Mouse (Mus musculus) forebrain, embryonic 15.5 days (tissue): ENCODE results near the gene Fbxl14. TPM values are rescaled to one million over a fixed set of nuclear protein-coding genes. Genes with fewer than 3 reads are reported as not detected.
A peak's percentile ranks its signal among the peaks of the same experiment; 100 is the strongest.

ENCODE experiments used
- ATAC-seq: fragments of 200-750 bp; cut with Nextera tagmentation; replicated peaks from 2 replicates; pipeline ENCODE4 v1.8.0; 2017; ENCODE audit warnings: mild to moderate bottlenecking, moderate TSS enrichment, moderate library complexity
- H3K27ac ChIP-seq: fragments of 300-500 bp; sonication (generic); replicated peaks from 2 replicates; pipeline ENCODE4 v1.5.1; 2015; ENCODE audit warnings: mild to moderate bottlenecking, inconsistent platforms
- H3K27me3 ChIP-seq: fragments of 300-500 bp; sonication (generic); 2 replicates; pipeline ENCODE4 v1.6.1; 2015; ENCODE audit warnings: inconsistent platforms
- H3K36me3 ChIP-seq: fragments of 300-500 bp; sonication (generic); 2 replicates; pipeline ENCODE4 v1.6.1; 2015; ENCODE audit warnings: mild to moderate bottlenecking, inconsistent platforms
- H3K4me1 ChIP-seq: fragments of 300-500 bp; sonication (generic); 2 replicates; pipeline ENCODE4 v1.6.1; 2015; ENCODE audit warnings: inconsistent platforms
- H3K4me2 ChIP-seq: fragments of 300-500 bp; sonication (generic); replicated peaks from 2 replicates; pipeline ENCODE4 v1.6.1; 2015; ENCODE audit warnings: mild to moderate bottlenecking, inconsistent platforms
- H3K4me3 ChIP-seq: fragments of 300-500 bp; sonication (generic); 2 replicates; pipeline ENCODE4 v1.5.1; 2015; ENCODE audit warnings: mild to moderate bottlenecking, inconsistent platforms
- H3K9ac ChIP-seq: fragments of 300-500 bp; sonication (generic); replicated peaks from 2 replicates; pipeline ENCODE4 v1.6.1; 2015; ENCODE audit warnings: mild to moderate bottlenecking, inconsistent platforms
- H3K9me3 ChIP-seq: fragments of 300-500 bp; sonication (generic); 2 replicates; pipeline ENCODE4 v1.6.1; 2016; ENCODE audit warnings: inconsistent platforms
- whole genome bisulfite sequencing: fragments of 180-500 bp; shearing (Covaris S2); methylation state at CpG from one replicate; pipeline ENCODE4 v1.1.7; 2015; ENCODE audit warnings: mixed read lengths; 5-methylcytosine and 5-hydroxymethylcytosine counted together
- polyA plus RNA-seq: library from polyadenylated mRNA; unstranded; fragments of >200 nt; fragmentation: Nextera tagmentation; extraction: Ambion mirVana; gene quantifications from 2 replicates; pipeline ENCODE4 v1.2.1, GENCODE M21; 2015

Fbxl14 gene
- polyA plus RNA-seq, 1 experiment from 2014 or later = 3.7 TPM

DNA sequence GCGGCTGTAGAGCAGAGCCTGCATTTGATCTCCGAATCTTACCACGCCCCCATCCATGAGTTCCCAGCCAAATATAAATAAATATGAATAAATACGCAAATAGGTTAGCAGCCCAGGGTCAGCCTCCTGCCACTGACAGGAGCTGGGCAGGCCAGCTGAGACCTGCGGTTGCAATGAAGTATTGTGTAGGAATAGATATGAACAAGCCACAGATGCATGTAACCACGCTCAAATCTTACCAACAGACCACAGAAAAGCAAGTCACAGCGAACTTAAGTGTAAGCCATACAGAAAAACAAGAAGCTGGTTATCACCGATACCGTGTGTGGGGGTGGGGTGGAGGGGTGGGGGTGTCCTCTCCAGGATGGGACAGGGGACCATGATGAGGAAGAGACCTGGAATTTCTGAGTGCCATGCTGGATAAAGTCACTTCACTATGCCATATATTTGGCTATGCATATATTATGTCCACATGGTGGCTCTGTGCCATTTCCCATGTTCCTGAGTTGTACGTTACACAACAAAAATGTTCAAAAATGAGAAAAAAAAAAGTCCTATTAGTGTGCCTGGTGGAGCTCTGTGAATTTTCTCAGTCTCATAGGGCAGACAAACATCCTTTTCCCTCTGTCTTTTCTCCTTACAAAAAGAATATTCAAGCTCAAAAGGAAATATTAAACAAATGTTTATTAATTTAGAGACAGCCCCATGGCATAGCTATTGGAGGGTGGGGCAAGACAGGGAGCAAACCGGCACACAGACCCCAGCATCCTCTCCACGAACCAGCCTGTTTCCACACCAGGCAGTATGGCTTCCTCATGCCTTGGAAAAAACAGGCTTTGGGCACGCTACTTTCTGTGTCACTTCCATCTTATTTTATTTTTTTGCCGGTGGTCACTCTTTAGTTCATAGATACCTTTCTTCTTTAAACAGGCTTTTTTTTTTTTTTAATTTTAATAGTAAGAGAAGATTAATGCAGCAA, 28.2 kb upstream of the Fbxl14 start:
- Histone ChIP-seq H3K36me3 (no peaks in the 10 kb centered on the region), H3K4me2 (peak overlapping the region; percentile 48), H3K27ac (peak overlapping the region; percentile 96), H3K9me3 (no peaks in the 10 kb centered on the region), H3K4me1 (peaks cover 35% of the 10 kb centered on the region), H3K4me3 (peak overlapping the region; percentile 37), H3K27me3 (no peaks in the 10 kb centered on the region), H3K9ac (peak overlapping the region; percentile 44)
- no peak for ATAC-seq
- 41% methylated on average over 14 of the region's 14 CpGs for WGBS

DNA sequence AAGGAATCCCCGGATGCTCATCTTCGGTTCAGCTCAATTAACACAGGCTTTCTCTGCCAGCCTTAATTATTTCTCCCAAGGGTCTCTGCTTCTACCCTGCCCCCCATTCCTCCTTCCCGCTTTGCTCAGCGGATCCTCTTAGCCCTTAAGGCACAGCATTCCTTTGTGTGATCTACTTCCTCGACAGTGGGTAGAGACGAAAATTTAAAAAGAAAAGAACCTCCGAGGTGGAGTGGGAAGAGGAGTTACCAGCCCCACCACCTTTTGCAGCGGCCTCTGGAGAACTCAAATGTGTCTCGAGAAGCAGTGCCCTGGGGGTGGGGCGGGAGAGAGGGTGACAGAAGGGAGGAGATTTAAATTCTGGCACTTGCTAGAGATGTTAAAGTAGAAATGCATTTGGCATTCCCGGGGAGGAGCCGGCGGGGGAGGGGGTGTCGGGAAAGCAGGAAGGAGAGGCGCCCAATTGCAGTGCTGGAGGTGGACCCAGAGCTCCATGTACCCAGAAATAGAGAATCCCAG, 27.4 kb upstream of the Fbxl14 start:
- Histone ChIP-seq H3K36me3 (no peaks in the 10 kb centered on the region), H3K9me3 (no peaks in the 10 kb centered on the region), H3K9ac (peak overlapping the region; percentile 44), H3K27ac (peak overlapping the region; percentile 96), H3K4me1 (peaks cover 35% of the 10 kb centered on the region), H3K4me2 (peak overlapping the region; percentile 48), H3K27me3 (no peaks in the 10 kb centered on the region), H3K4me3 (peak overlapping the region; percentile 37)
- under 1% methylated on average over 15 of the region's 15 CpGs for WGBS
- peak; percentile 85 for ATAC-seq

- no peak overlapping the region for H3K9ac ChIP-seq
- ATAC-seq = no peak
- H3K27me3 ChIP-seq = no peaks in the 10 kb centered on the region
- no peaks in the 10 kb centered on the region for H3K9me3 ChIP-seq
- no peak overlapping the region for H3K4me3 ChIP-seq
- no peaks in the 10 kb centered on the region for H3K36me3 ChIP-seq
- no peak overlapping the region for H3K4me2 ChIP-seq
- H3K27ac ChIP-seq = no peak overlapping the region
- 68% methylated on average over 8 of the region's 8 CpGs for WGBS
- H3K4me1 ChIP-seq = no peaks in the 10 kb centered on the region
Measured at GRCm38 (mm10) chr6:119458166-119458565, 21.3 kb upstream of the Fbxl14 start.

DNA sequence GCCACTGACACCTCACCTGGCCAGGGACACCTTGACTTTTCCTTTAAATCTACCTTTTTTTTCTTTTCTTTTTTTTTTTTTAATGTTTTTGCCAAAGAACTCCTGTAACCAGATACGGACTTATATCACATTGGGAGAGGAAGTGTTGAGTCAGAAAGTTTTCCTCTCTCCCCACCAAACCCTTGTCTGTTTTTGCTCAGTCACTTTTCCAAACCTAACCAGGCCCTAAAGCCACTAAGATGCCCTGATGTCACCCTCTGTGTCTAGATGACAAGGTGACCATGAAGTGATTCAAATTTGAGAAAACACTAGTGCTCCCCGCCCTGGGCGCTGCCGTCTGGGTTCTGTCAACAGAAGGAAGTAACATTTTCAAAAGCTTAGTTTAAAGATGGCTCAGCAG, 20.4 kb upstream of the Fbxl14 start:
- no peaks in the 10 kb centered on the region for H3K4me1 ChIP-seq
- ATAC-seq = no peak
- no peaks in the 10 kb centered on the region for H3K9me3 ChIP-seq
- no peak overlapping the region for H3K4me2 ChIP-seq
- 88% methylated on average over 4 of the region's 4 CpGs for WGBS
- no peaks in the 10 kb centered on the region for H3K27me3 ChIP-seq
- H3K27ac ChIP-seq = no peak overlapping the region
- no peak overlapping the region for H3K9ac ChIP-seq
- H3K4me3 ChIP-seq = no peak overlapping the region
- H3K36me3 ChIP-seq = no peaks in the 10 kb centered on the region

- no peaks in the 10 kb centered on the region for H3K4me1 ChIP-seq
- no peak overlapping the region for H3K4me2 ChIP-seq
- no peak overlapping the region for H3K9ac ChIP-seq
- no peak overlapping the region for H3K4me3 ChIP-seq
- no peaks in the 10 kb centered on the region for H3K36me3 ChIP-seq
- no peak for ATAC-seq
- H3K27ac ChIP-seq = no peak overlapping the region
- WGBS = 94% methylated on average over 5 of the region's 5 CpGs
- no peaks in the 10 kb centered on the region for H3K27me3 ChIP-seq
- H3K9me3 ChIP-seq = no peaks in the 10 kb centered on the region
Measured at GRCm38 (mm10) chr6:119460391-119460790, 19.1 kb upstream of the Fbxl14 start.

DNA sequence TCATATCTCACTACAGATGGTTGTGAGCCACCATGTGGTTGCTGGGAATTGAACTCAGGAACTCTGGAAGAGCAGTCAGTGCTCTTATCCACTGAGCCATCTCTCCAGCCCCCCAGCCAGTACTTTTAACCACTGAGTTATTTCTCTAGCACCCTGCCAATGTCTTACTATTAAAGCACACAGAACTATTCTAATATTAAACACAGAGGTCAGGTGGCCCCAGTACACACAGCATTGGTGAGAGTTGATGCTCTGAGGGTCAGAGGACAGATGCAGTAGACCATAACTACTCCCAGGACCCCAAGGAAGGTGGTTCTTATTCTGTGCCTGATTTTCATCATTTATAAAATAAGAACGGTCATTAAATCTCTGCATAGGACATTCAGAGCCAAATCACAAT, 13.3 kb upstream of the Fbxl14 start:
- ATAC-seq = no peak
- no peak overlapping the region for H3K9ac ChIP-seq
- no peak overlapping the region for H3K27ac ChIP-seq
- no peak overlapping the region for H3K4me3 ChIP-seq
- no peaks in the 10 kb centered on the region for H3K9me3 ChIP-seq
- no peaks in the 10 kb centered on the region for H3K27me3 ChIP-seq
- no peaks in the 10 kb centered on the region for H3K36me3 ChIP-seq
- no peak overlapping the region for H3K4me2 ChIP-seq
- no peaks in the 10 kb centered on the region for H3K4me1 ChIP-seq
- 98% methylated on average over 1 of the region's 1 CpGs for WGBS

GRCm38 (mm10) chr6:119466921-119467784, 12.3 kb upstream of the Fbxl14 start:
- H3K9me3 ChIP-seq = no peaks in the 10 kb centered on the region
- no peak for ATAC-seq
- WGBS = 77% methylated on average over 10 of the region's 10 CpGs

DNA sequence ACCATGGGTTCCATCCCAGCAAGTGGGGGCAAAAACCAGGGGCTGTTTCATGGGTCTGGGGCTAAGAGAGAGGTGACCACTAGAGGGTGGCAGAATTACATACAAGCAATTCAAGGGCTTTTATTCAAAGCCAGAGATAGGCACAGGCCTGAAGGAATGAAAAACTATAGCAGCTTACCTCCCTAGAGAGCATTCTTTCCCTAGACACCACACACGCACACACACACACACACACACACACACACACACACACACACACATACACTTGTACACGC, 11.7 kb upstream of the Fbxl14 start:
- Histone ChIP-seq H3K4me2 (no peak overlapping the region), H3K27me3 (no peaks in the 10 kb centered on the region), H3K4me1 (no peaks in the 10 kb centered on the region), H3K27ac (no peak overlapping the region), H3K4me3 (no peak overlapping the region), H3K9me3 (no peaks in the 10 kb centered on the region), H3K36me3 (no peaks in the 10 kb centered on the region), H3K9ac (no peak overlapping the region)
- 86% methylated on average over 2 of the region's 2 CpGs for WGBS
- ATAC-seq = no peak

More at GRCm38 (mm10) chr6:119466921-119467784, 12.3 kb upstream of the Fbxl14 start:
- Histone ChIP-seq H3K4me1 (no peaks in the 10 kb centered on the region), H3K9ac (no peak overlapping the region), H3K36me3 (no peaks in the 10 kb centered on the region), H3K27me3 (no peaks in the 10 kb centered on the region), H3K4me3 (no peak overlapping the region), H3K4me2 (no peak overlapping the region), H3K27ac (no peak overlapping the region)

DNA sequence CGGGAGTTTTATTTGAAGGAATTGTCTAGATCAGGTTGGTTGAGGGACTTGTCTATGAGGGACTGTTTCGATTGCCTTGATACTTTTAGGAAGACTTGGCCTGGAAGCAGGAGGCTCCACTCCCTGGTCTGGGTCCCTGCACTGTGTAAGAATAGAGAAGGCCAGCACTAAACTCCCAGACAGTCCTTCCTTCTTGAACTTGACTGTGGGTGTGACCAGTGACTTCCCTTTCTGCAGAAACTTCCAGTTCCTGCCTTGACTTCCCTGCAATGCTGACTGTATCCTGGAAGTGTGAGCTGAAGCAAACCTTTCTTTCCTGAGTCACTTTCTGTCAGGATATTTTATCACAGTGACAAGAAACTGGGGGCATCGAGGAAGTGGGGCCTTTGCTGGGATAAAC, 8.7 kb upstream of the Fbxl14 start:
- no peak for ATAC-seq
- no peak overlapping the region for H3K27ac ChIP-seq
- no peak overlapping the region for H3K4me3 ChIP-seq
- H3K9ac ChIP-seq = no peak overlapping the region
- no peaks in the 10 kb centered on the region for H3K36me3 ChIP-seq
- no peaks in the 10 kb centered on the region for H3K27me3 ChIP-seq
- no peak overlapping the region for H3K4me2 ChIP-seq
- H3K4me1 ChIP-seq = no peaks in the 10 kb centered on the region
- WGBS = 89% methylated on average over 3 of the region's 3 CpGs
- H3K9me3 ChIP-seq = no peaks in the 10 kb centered on the region

GRCm38 (mm10) chr6:119472135-119472534, 7.3 kb upstream of the Fbxl14 start:
- Histone ChIP-seq H3K4me1 (no peaks in the 10 kb centered on the region), H3K9me3 (no peaks in the 10 kb centered on the region), H3K36me3 (no peaks in the 10 kb centered on the region), H3K4me2 (no peak overlapping the region), H3K27me3 (no peaks in the 10 kb centered on the region), H3K27ac (no peak overlapping the region), H3K4me3 (no peak overlapping the region), H3K9ac (no peak overlapping the region)
- WGBS = 26% methylated on average over 5 of the region's 5 CpGs
- ATAC-seq = no peak

GRCm38 (mm10) chr6:119472705-119473104, 6.8 kb upstream of the Fbxl14 start:
- no peak for ATAC-seq
- 88% methylated on average over 3 of the region's 3 CpGs for WGBS
- Histone ChIP-seq H3K4me3 (no peak overlapping the region), H3K9ac (no peak overlapping the region), H3K4me2 (no peak overlapping the region), H3K27me3 (no peaks in the 10 kb centered on the region), H3K4me1 (no peaks in the 10 kb centered on the region), H3K27ac (no peak overlapping the region), H3K9me3 (no peaks in the 10 kb centered on the region), H3K36me3 (no peaks in the 10 kb centered on the region)

DNA sequence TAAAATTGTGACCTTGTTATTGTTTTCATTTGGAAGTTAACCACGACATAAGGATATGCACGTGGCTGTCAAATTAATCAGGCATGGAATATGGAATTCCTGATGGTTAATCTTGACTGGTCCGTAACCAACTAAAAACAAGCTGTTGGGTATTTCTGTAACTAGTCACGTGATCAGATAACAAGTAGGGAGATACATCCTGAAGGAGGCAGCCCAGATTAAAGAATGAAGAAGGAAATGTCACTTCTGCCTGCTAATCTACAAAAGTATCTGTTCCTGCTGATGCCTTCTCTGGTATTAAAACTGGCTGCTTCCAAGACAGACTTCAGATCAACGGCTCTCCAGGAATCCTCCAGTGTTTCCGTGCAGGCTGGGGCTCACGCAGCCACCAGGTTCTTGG, 6.0 kb upstream of the Fbxl14 start:
- Histone ChIP-seq H3K9ac (no peak overlapping the region), H3K27me3 (no peaks in the 10 kb centered on the region), H3K36me3 (no peaks in the 10 kb centered on the region), H3K9me3 (no peaks in the 10 kb centered on the region), H3K4me2 (no peak overlapping the region), H3K4me3 (no peak overlapping the region), H3K4me1 (peaks cover 6% of the 10 kb centered on the region), H3K27ac (no peak overlapping the region)
- no peak for ATAC-seq
- whole genome bisulfite sequencing = 86% methylated on average over 7 of the region's 7 CpGs
